Mouse (Mus musculus) lung, embryonic 15.5 days (tissue): Measurements from ENCODE around the gene Plcxd3. TPM values are rescaled to one million over a fixed set of nuclear protein-coding genes. Genes with fewer than 3 reads are reported as not detected.
"Not testable (repeated sequence)": the region's sequence is repeated elsewhere in the genome, so short reads cannot be mapped to it uniquely, and the experiment has no call there.

Experiments
- ATAC-seq: fragments of 200-750 bp; cut with Nextera tagmentation; 2 replicates; pipeline ENCODE4 v1.8.0; 2017; ENCODE audit warnings: moderate number of reproducible peaks, borderline replicate concordance; ENCODE audit not compliant: low FRiP score, low TSS enrichment; ENCODE audit errors: extremely low read depth
- H3K27ac ChIP-seq: fragments of 300-500 bp; sonication (generic); 2 replicates; pipeline ENCODE4 v1.5.1; 2015; ENCODE audit warnings: moderate library complexity, mild to moderate bottlenecking, inconsistent platforms
- H3K27me3 ChIP-seq: fragments of 300-500 bp; sonication (generic); 2 replicates; pipeline ENCODE4 v1.6.1; 2015; ENCODE audit warnings: inconsistent platforms
- H3K36me3 ChIP-seq: fragments of 300-500 bp; sonication (generic); 2 replicates; pipeline ENCODE4 v1.6.1; 2015; ENCODE audit warnings: inconsistent platforms
- H3K4me1 ChIP-seq: fragments of 300-500 bp; sonication (generic); 2 replicates; pipeline ENCODE4 v1.6.1; 2015; ENCODE audit warnings: inconsistent platforms
- H3K4me2 ChIP-seq: fragments of 300-500 bp; sonication (generic); 2 replicates; pipeline ENCODE4 v1.6.1; 2015; ENCODE audit warnings: inconsistent platforms, mild to moderate bottlenecking, moderate library complexity
- H3K4me3 ChIP-seq: fragments of 300-500 bp; sonication (generic); 2 replicates; pipeline ENCODE4 v1.5.1; 2015; ENCODE audit warnings: mild to moderate bottlenecking, inconsistent platforms
- H3K9ac ChIP-seq: fragments of 300-500 bp; sonication (generic); 2 replicates; pipeline ENCODE4 v1.6.1; 2015; ENCODE audit warnings: inconsistent platforms
- H3K9me3 ChIP-seq: fragments of 300-500 bp; sonication (generic); 2 replicates; pipeline ENCODE4 v1.6.1; 2016; ENCODE audit warnings: inconsistent platforms
- WGBS: fragments of 180-500 bp; shearing (Covaris S2); methylation state at CpG from one replicate; pipeline ENCODE4 v1.1.7; 2015; 5-methylcytosine and 5-hydroxymethylcytosine counted together
- polyA plus RNA-seq: library from polyadenylated mRNA; unstranded; fragments of >200 nt; fragmentation: Nextera tagmentation; extraction: Ambion mirVana; gene quantifications from 2 replicates; pipeline ENCODE4 v1.2.1, GENCODE M21; 2015

The Plcxd3 gene
- polyA plus RNA-seq, 1 experiment from 2014 or later = 0.71 TPM

DNA sequence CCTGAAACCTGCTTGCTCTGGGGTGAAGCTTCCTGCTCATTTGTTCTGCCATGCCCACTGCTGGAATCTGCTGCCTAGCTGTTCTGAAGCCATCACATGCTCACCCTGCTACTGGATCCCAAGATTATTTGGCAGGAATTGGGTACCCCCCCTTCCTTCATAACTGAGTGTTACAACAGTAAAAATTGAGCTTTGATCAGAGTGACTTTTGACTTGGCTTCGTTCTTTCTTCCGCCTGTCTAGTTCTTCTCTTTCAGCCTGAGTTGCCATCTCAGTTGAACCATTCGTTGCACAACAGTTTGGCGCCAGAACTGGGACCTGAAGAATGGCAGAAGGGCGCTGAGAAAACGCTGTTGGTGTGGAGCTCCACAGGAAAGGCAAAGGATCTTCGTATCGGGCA, 220.2 kb downstream of the Plcxd3 start:
- H3K4me2 ChIP-seq, ATAC-seq, H3K27me3 ChIP-seq, H3K4me3 ChIP-seq, H3K36me3 ChIP-seq, H3K9me3 ChIP-seq, H3K9ac ChIP-seq, H3K4me1 ChIP-seq, H3K27ac ChIP-seq: not testable (repeated sequence)
- WGBS = 86% methylated on average over 8 of the region's 8 CpGs

DNA sequence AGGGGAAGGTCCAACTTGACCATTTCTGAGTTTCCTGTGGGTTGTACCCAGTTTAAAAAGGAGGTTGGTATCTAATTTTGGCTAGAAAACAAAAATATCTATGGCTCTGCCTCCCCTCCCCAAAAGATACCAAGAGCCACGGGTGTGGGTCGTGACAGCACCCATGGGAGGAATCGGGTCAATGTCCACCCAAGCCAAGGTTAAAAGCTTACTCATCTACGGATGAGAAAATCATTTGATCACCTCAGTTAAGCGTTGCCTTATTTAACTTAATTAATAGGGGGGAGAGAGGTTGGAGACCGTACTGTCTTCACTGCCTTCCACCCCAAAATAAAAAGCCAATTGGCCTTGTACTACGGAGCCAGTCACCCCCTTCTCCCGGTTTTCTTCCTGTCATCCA, 223.4 kb downstream of the Plcxd3 start:
- H3K36me3 ChIP-seq, H3K27me3 ChIP-seq, H3K4me3 ChIP-seq, H3K27ac ChIP-seq, ATAC-seq, H3K4me1 ChIP-seq, H3K4me2 ChIP-seq, H3K9me3 ChIP-seq, H3K9ac ChIP-seq: not testable (repeated sequence)
- WGBS = 86% methylated on average over 8 of the region's 8 CpGs

DNA sequence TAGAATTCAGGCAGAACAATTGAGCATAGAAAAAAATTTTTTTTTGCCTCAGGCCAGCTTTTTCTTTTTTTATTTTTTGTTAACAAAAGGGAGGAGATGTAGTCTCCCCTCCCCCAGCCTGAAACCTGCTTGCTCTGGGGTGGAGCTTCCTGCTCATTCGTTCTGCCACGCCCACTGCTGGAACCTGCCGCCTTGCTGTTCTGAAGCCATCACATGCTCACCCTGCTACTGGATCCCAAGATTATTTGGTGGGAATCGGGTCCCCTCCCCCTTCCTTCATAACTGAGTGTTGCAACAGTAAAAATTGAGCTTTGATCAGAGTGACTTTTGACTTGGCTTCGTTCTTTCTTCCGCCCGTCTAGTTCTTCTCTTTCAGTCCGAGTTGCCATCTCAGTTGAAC, 224.0 kb downstream of the Plcxd3 start:
- not testable (repeated sequence) for ATAC-seq, H3K4me2 ChIP-seq, H3K4me1 ChIP-seq, H3K9ac ChIP-seq, H3K4me3 ChIP-seq, H3K27me3 ChIP-seq, H3K9me3 ChIP-seq, H3K27ac ChIP-seq, H3K36me3 ChIP-seq
- WGBS = 82% methylated on average over 8 of the region's 8 CpGs

DNA sequence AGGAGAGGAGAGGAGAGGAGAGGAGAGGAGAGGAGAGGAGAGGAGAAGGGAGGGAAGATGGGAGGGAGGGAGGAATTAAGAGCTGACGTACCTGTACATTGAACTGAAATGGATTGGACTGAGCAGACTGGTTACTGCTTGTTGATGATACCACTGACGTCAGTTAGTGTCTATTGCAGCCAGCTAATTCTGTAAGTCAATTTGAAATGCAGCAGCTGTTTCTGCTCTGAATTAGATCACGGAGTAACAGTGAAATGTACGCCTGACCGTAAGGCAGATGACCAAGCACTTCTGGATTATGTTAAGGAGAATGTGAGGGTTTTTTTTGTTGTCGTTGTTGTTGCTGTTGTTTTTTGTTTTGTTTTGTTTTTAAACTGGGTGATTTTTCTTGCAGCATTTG, 230.3 kb downstream of the Plcxd3 start:
- Histone ChIP-seq H3K27ac (no peak overlapping the region), H3K4me1 (no peaks in the 10 kb centered on the region), H3K36me3 (no peaks in the 10 kb centered on the region), H3K9ac (no peak overlapping the region), H3K4me2 (no peak overlapping the region), H3K9me3 (no peaks in the 10 kb centered on the region), H3K4me3 (no peak overlapping the region), H3K27me3 (no peaks in the 10 kb centered on the region)
- ATAC-seq = no peak
- WGBS = 51% methylated on average over 6 of the region's 6 CpGs
